Mouse (Mus musculus) heart, adult 2 months (tissue): ENCODE results near the gene Inka2. TPM values are rescaled to one million over a fixed set of nuclear protein-coding genes. Genes with fewer than 3 reads are reported as not detected.

Source experiments
- DNase-seq, 2 experiments: peaks; one replicate each; pipeline ENCODE4 v3.0.0; 2021
- H3K27ac ChIP-seq: fragments of 200-600 bp; 2 replicates; pipeline ENCODE4 v1.8.1; 2022
- H3K27me3 ChIP-seq: fragments of 200-500 bp; 2 replicates; pipeline ENCODE4 v1.6.1; 2012; ENCODE audit warnings: mild to moderate bottlenecking, low read length, inconsistent platforms, mixed read lengths; ENCODE audit not compliant: control insufficient read depth, insufficient read depth
- H3K36me3 ChIP-seq: fragments of 200-500 bp; 2 replicates; pipeline ENCODE4 v1.6.1; 2012; ENCODE audit warnings: low read length, inconsistent platforms; ENCODE audit not compliant: control insufficient read depth, insufficient read depth
- H3K4me1 ChIP-seq: fragments of 200-500 bp; 2 replicates; pipeline ENCODE4 v1.6.1; 2011; ENCODE audit warnings: low read length; ENCODE audit not compliant: control insufficient read depth, insufficient read depth
- H3K4me3 ChIP-seq: fragments of 200-600 bp; 2 replicates; pipeline ENCODE4 v1.8.1; 2022
- H3K79me2 ChIP-seq: fragments of 200-500 bp; replicated peaks from 2 replicates; pipeline ENCODE4 v1.6.1; 2012; ENCODE audit warnings: mild to moderate bottlenecking, inconsistent platforms, low read length, moderate library complexity, mixed read lengths; ENCODE audit not compliant: control insufficient read depth, insufficient read depth
- H3K9ac ChIP-seq: fragments of 200-500 bp; 2 replicates; pipeline ENCODE4 v1.6.1; 2012; ENCODE audit warnings: low read depth, mild to moderate bottlenecking, control low read depth, inconsistent platforms, low read length, mixed read lengths
- CTCF ChIP-seq: fragments of 200-600 bp; IDR thresholded peaks from 2 replicates; pipeline ENCODE4 v1.8.1; 2022; ENCODE audit warnings: antibody characterized with exemption, mild to moderate bottlenecking, moderate library complexity
- EP300 ChIP-seq: fragments of 200-500 bp; IDR thresholded peaks from 2 replicates; pipeline ENCODE4 v1.6.1; 2011; ENCODE audit warnings: low read depth, low read length, control low read depth; ENCODE audit not compliant: insufficient read depth
- POLR2A ChIP-seq: fragments of 200-500 bp; IDR thresholded peaks from 2 replicates; pipeline ENCODE4 v1.6.1; 2011; ENCODE audit warnings: mild to moderate bottlenecking, low read depth, low read length, control low read depth; ENCODE audit not compliant: insufficient read depth
- WGBS: fragments of 180-500 bp; shearing (Covaris S2); methylation state at CpG from one replicate; pipeline ENCODE4 v1.1.7; 2018; 5-methylcytosine and 5-hydroxymethylcytosine counted together
- intact Hi-C: fragments of 180-260 bp; cut with DNase I; formaldehyde crosslinking; loops from one replicate; pipeline ENCODE4 v1.15.1; 2025
- long read RNA-seq: library from polyadenylated mRNA; stranded (forward); transcript quantifications from one replicate; pipeline ENCODE4 v2.0.0, GENCODE M21; 2021
- polyA plus RNA-seq: library from polyadenylated mRNA; depleted of rRNA; stranded (reverse); fragments of >200 nt; gene quantifications from 2 replicates; pipeline ENCODE4 v1.2.3, GENCODE M21; 2012; rRNA removed
- total RNA-seq, 2 experiments: library from RNA; stranded (reverse); gene quantifications; 2 replicates each; pipeline ENCODE4 v1.2.3; 2021

Gene Inka2
- 10 to 100 TPM; 16.1 to 16.2 TPM for total RNA-seq
- 11.5 and 22.4 TPM in 2 replicates for polyA plus RNA-seq
- long read RNA-seq, full-length matches to known transcripts, result 4 of 9 reads
- long read RNA-seq, partial matches to known transcripts, result 0 of 9 reads
- long read RNA-seq, other reads (novel, unspliced or antisense), result 5 of 9 reads

GRCm38 (mm10) chr3:105704031-105705008 lies at the start of gene Inka2:
Gene Inka2, plus strand, starts transcription at chr3:105704599.
- intact Hi-C loops, result no loop called here
- peak; percentile 90 to 92 for DNase-seq
- Histone ChIP-seq H3K79me2 (peaks cover 3% of the 10 kb centered on the region; the same call in 1 of the 2 replicates), H3K4me3 (peak within 1 kb of the TSS; percentile 68), H3K36me3 (peaks cover 16% of the 10 kb centered on the region), H3K27ac (peak within 1 kb of the TSS; percentile 96), H3K9ac (peak within 1 kb of the TSS; percentile 81), H3K27me3 (no peaks in the 10 kb centered on the region), H3K4me1 (peaks cover 20% of the 10 kb centered on the region)
- 6% methylated on average over 42 of the region's 43 CpGs for WGBS
- TF ChIP-seq EP300 (peak; percentile 66; the same call in 1 of the 2 replicates), CTCF (no peak), POLR2A (peak; percentile 95)

GRCm38 (mm10) chr3:105655031-105655585 lies 49.3 kb upstream of the Inka2 start:
- DNase-seq, result peak; percentile 24
- no peaks in the 10 kb centered on the region for H3K4me1 ChIP-seq
- intact Hi-C loops, result no loop called here
- H3K4me3 ChIP-seq, result no peak overlapping the region
- H3K27me3 ChIP-seq, result no peaks in the 10 kb centered on the region
- H3K36me3 ChIP-seq, result no peaks in the 10 kb centered on the region
- 55% methylated on average over 11 of the region's 11 CpGs for WGBS
- TF ChIP-seq POLR2A (no peak), EP300 (no peak), CTCF (no peak)
- H3K9ac ChIP-seq, result no peak overlapping the region
- no peaks in the 10 kb centered on the region for H3K79me2 ChIP-seq
- no peak overlapping the region for H3K27ac ChIP-seq

- no peaks in the 10 kb centered on the region for H3K4me1 ChIP-seq
- H3K27me3 ChIP-seq, result no peaks in the 10 kb centered on the region
- no peak for DNase-seq
- peak overlapping the region; percentile 33 for H3K27ac ChIP-seq
- no peak overlapping the region for H3K9ac ChIP-seq
- TF ChIP-seq EP300 (no peak), CTCF (no peak), POLR2A (no peak)
- no peaks in the 10 kb centered on the region for H3K79me2 ChIP-seq
- H3K36me3 ChIP-seq, result no peaks in the 10 kb centered on the region
- 10% methylated on average over 2 of the region's 2 CpGs for WGBS
- H3K4me3 ChIP-seq, result no peak overlapping the region
- intact Hi-C loops, result no loop called here
Observed at GRCm38 (mm10) chr3:105660530-105660929, 43.9 kb upstream of the Inka2 start.

- TF ChIP-seq CTCF (0 out of 2 replicates have a peak, but pooled peaks have one; percentile 5), EP300 (no peak), POLR2A (no peak)
- no peak for DNase-seq
- WGBS, result 66% methylated on average over 8 of the region's 8 CpGs
- intact Hi-C loops, result no loop called here
- H3K9ac ChIP-seq, result no peak overlapping the region
- H3K4me1 ChIP-seq, result no peaks in the 10 kb centered on the region
- no peaks in the 10 kb centered on the region for H3K36me3 ChIP-seq
- no peak overlapping the region for H3K27ac ChIP-seq
- no peaks in the 10 kb centered on the region for H3K27me3 ChIP-seq
- no peaks in the 10 kb centered on the region for H3K79me2 ChIP-seq
- H3K4me3 ChIP-seq, result no peak overlapping the region
Observed at GRCm38 (mm10) chr3:105663043-105663442, 41.4 kb upstream of the Inka2 start.

GRCm38 (mm10) chr3:105665105-105665765 lies 39.2 kb upstream of the Inka2 start:
- no peaks in the 10 kb centered on the region for H3K27me3 ChIP-seq
- 81% methylated on average over 9 of the region's 9 CpGs for WGBS
- no peaks in the 10 kb centered on the region for H3K79me2 ChIP-seq
- TF ChIP-seq POLR2A (no peak), CTCF (no peak)
- DNase-seq, result no peak
- no peak overlapping the region for H3K4me3 ChIP-seq
- intact Hi-C loops, result no loop called here
- H3K27ac ChIP-seq, result no peak overlapping the region
- no peaks in the 10 kb centered on the region for H3K4me1 ChIP-seq
- no peak overlapping the region for H3K9ac ChIP-seq
- no peaks in the 10 kb centered on the region for H3K36me3 ChIP-seq
